Mouse (Mus musculus): ENCODE results near the gene Entpd7.

- TF ChIP-seq MAFK (IDR thresholded peaks at IDR 0.05; ENCODE audit: insufficient read depth, low read depth, low read length) (no peak), CHD2 (IDR thresholded peaks at IDR 0.05; ENCODE audit: low read depth, low read length) (no peak), ZC3H11A (IDR thresholded peaks at IDR 0.05; ENCODE audit: borderline replicate concordance, low read depth, low read length) (no peak)
Observed at GRCm38 (mm10) chr19:43692815-43693214, 3.3 kb downstream of the Entpd7 start.
